Mouse (Mus musculus) heart, embryonic 12.5 days (tissue): ENCODE measurements around the gene Hist1h2an. TPM values are rescaled to one million over a fixed set of nuclear protein-coding genes. Genes with fewer than 3 reads are reported as not detected.
"Not testable (repeated sequence)": the region's sequence is repeated elsewhere in the genome, so short reads cannot be mapped to it uniquely, and the experiment has no call there.

Experiments used
- ATAC-seq: fragments of 200-750 bp; cut with Nextera tagmentation; 2 replicates; pipeline ENCODE4 v1.8.0; 2017; ENCODE audit warnings: moderate TSS enrichment, moderate library complexity; ENCODE audit not compliant: insufficient number of reproducible peaks, low FRiP score
- H3K27ac ChIP-seq: fragments of 300-500 bp; sonication (generic); 2 replicates; pipeline ENCODE4 v1.5.1; 2016; ENCODE audit warnings: mild to moderate bottlenecking, moderate library complexity; ENCODE audit not compliant: poor library complexity, severe bottlenecking
- H3K27me3 ChIP-seq: fragments of 300-500 bp; sonication (generic); replicated peaks from 2 replicates; pipeline ENCODE4 v1.6.1; 2016; ENCODE audit warnings: mild to moderate bottlenecking, moderate library complexity
- H3K36me3 ChIP-seq: fragments of 300-500 bp; sonication (generic); 2 replicates; pipeline ENCODE4 v1.6.1; 2016; ENCODE audit warnings: mild to moderate bottlenecking, moderate library complexity
- H3K4me1 ChIP-seq: fragments of 300-500 bp; sonication (generic); replicated peaks from 2 replicates; pipeline ENCODE4 v1.6.1; 2016; ENCODE audit warnings: mild to moderate bottlenecking
- H3K4me2 ChIP-seq: fragments of 300-500 bp; sonication (generic); 2 replicates; pipeline ENCODE4 v1.6.1; 2016; ENCODE audit warnings: mild to moderate bottlenecking, moderate library complexity
- H3K4me3 ChIP-seq: fragments of 300-500 bp; sonication (generic); 2 replicates; pipeline ENCODE4 v1.5.1; 2016; ENCODE audit warnings: mild to moderate bottlenecking
- H3K9ac ChIP-seq: fragments of 300-500 bp; sonication (generic); 2 replicates; pipeline ENCODE4 v1.6.1; 2016; ENCODE audit warnings: mild to moderate bottlenecking, moderate library complexity
- H3K9me3 ChIP-seq: fragments of 300-500 bp; sonication (generic); replicated peaks from 2 replicates; pipeline ENCODE4 v1.6.1; 2016; ENCODE audit warnings: mild to moderate bottlenecking, moderate library complexity
- WGBS: fragments of 180-500 bp; shearing (Covaris S2); methylation state at CpG from one replicate; pipeline ENCODE4 v1.1.7; 2016; 5-methylcytosine and 5-hydroxymethylcytosine counted together
- polyA plus RNA-seq: library from polyadenylated mRNA; unstranded; fragments of >200 nt; fragmentation: Nextera tagmentation; extraction: Ambion mirVana; gene quantifications from 2 replicates; pipeline ENCODE4 v1.2.1, GENCODE M21; 2016

Hist1h2an gene
- polyA plus RNA-seq = 1.3 and 6.2 TPM in 2 replicates

DNA sequence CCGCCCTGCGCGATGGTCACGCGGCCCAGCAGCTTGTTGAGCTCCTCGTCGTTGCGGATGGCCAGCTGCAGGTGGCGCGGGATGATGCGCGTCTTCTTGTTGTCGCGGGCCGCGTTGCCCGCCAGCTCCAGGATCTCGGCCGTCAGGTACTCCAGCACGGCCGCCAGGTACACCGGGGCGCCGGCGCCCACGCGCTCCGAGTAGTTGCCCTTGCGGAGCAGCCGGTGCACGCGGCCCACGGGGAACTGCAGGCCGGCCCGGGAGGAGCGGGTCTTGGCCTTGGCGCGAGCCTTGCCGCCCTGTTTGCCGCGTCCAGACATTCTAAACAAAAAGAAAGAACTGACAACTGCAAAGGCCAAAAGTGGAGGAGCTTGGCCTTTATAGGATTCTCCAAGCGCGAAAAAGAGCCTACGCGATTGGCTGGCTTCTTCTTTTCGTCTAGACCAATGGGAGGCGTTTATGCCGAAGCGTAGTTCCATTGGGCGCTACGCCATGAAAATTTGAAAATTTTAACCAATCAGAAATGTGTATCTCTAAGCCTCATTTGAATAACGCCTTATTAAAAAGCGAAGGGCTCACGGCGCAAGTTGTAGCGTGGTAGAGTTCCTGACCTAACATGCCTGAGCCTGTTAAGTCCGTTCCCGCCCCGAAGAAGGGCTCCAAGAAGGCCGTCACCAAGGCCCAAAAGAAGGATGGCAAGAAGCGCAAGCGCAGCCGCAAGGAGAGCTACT lies at the start of gene Hist1h2an, which contains the start of gene Hist1h2bp:
Hist1h2an (minus strand) TSS at position 320 of the 731 bp plus-strand sequence.
Hist1h2bp (plus strand) TSS at position 563 of the 731 bp plus-strand sequence.
- Histone ChIP-seq H3K4me3 (peak within 1 kb of the TSS; percentile 42), H3K9ac (peak within 1 kb of the TSS; percentile 67; the same call in 1 of the 2 replicates), H3K27ac (peak within 1 kb of the TSS; percentile 83), H3K4me1 (peaks cover 32% of the 10 kb centered on the region), H3K4me2 (peak within 1 kb of the TSS; percentile 65)
- under 1% methylated on average over 43 of the region's 63 CpGs for WGBS
- not testable (repeated sequence) for H3K36me3 ChIP-seq, H3K9me3 ChIP-seq, H3K27me3 ChIP-seq
- ATAC-seq = peak; percentile 94

DNA sequence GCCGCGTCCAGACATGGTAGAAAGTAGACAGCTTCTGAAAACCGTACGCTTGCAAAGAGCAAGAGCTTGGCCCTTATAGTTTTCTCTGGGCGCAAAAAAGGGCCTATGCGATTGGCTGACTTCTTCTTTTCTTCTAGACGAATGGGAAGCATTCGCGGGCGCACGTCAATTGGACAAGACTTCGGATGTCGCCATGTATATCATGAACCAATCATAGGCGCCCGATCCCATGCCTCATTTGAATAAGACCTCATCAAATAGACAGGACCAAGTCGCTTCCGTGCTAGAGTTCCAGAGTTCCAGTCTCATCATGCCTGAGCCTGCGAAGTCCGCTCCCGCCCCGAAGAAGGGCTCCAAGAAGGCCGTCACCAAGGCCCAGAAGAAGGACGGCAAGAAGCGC lies 46.4 kb upstream of the Hist1h2an start, which contains the start of the genes Hist1h2ap and Hist1h2br:
Hist1h2ap (minus strand) TSS at position 47 of the 400 bp plus-strand sequence.
Hist1h2br (plus strand) TSS at position 283 of the 400 bp plus-strand sequence.
- not testable (repeated sequence) for H3K4me2 ChIP-seq, H3K4me1 ChIP-seq, H3K9me3 ChIP-seq, H3K4me3 ChIP-seq, H3K27me3 ChIP-seq, H3K9ac ChIP-seq, H3K36me3 ChIP-seq, H3K27ac ChIP-seq
- peak; percentile 93 for ATAC-seq
- WGBS = no CpG with 5 or more reads among the region's 24 CpGs

DNA sequence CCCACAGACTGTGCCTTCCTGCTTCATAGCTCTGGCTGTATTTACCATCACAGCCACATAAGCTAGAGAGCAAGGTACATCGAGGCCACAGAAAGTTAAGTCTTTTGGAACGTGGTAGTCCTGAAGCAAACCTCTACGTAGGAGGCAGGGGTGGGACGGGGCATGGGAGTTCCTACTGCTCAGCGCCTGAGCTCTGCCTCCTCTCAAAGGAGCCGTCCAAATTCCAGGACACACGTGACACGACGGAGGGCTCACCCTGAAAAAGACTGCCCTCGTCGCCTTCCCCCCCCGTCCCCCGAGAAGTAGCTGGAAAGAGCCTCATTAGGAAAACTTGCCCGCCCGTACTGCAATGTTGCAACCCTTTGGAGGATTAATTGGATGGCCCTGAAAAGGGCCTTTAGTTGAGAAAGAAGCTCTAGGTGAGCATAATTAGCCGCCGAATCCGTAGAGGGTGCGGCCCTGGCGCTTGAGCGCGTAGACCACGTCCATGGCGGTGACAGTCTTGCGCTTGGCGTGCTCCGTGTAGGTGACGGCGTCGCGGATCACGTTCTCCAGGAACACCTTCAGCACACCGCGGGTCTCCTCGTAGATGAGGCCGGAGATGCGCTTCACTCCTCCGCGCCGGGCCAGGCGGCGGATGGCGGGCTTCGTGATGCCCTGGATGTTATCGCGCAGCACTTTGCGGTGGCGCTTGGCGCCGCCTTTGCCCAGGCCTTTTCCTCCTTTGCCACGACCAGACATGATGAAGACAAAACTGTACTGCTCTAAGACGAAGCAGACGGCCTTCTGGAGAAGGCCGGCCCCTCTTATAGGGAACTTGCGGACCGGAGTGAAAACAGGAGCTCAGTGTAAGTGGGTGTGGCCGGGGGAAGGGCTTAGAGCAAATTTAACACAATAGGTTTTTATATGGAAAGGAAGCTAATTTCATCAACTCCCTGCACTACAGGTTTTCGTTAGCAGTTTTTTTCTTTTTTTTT lies 44.7 kb upstream of the Hist1h2an start, which contains the start of gene Hist1h4n:
Hist1h4n (minus strand) TSS at position 779 of the 977 bp plus-strand sequence.
- peak; percentile 85 for ATAC-seq
- peak within 1 kb of the TSS; percentile 57 for H3K4me2 ChIP-seq
- H3K27me3 ChIP-seq, H3K9ac ChIP-seq, H3K9me3 ChIP-seq, H3K4me1 ChIP-seq, H3K36me3 ChIP-seq: not testable (repeated sequence)
- peak within 1 kb of the TSS; percentile 23 for H3K4me3 ChIP-seq
- H3K27ac ChIP-seq = peak within 1 kb of the TSS; percentile 27; the same call in 1 of the 2 replicates
- WGBS = 0% methylated on average over 25 of the region's 58 CpGs

DNA sequence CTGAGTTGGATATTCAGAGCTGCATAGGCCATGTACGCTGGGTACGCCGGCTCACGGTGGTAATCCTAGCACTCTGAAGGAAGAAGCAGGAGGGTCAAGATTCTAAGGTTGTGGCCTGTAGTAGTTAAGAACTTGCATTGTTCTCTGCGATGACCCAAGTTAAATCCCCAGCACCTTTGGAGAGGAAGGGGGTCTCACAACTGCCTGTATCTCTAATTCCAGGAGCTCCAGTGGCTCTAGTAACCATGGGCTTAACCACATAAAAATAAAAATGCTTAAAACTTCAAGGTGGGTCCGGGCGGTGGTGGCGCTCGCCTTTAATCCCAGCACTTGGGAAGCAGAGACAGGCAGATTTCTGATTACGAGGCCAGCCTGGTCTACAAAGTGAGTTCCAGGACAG lies 43.3 kb upstream of the Hist1h2an start:
- no peak overlapping the region for H3K4me3 ChIP-seq
- no peaks in the 10 kb centered on the region for H3K4me1 ChIP-seq
- peak overlapping the region; percentile 25; the same call in 1 of the 2 replicates for H3K4me2 ChIP-seq
- 88% methylated on average over 10 of the region's 10 CpGs for WGBS
- H3K27ac ChIP-seq = no peak overlapping the region
- no peaks in the 10 kb centered on the region for H3K36me3 ChIP-seq
- H3K9me3 ChIP-seq = no peaks in the 10 kb centered on the region
- no peak for ATAC-seq
- H3K27me3 ChIP-seq = no peaks in the 10 kb centered on the region
- no peak overlapping the region for H3K9ac ChIP-seq

DNA sequence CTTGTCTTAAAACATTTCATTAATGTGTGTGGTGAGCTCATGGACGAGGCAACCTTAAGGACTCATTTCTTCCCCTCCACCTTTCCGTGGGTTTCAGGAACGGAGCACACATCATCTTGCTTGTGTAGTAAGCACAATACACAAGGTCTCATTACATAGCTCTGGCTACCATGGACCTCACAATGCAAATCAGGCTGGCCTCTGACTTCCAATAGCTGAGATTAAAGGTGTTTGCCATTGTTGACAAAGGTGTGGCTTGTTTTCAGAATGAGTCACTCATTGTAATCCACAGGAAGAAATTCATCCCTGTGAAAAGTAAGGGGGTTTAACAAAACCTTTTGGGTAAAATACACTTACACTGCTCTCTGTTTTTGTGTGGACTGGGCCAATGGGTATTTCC lies 41.5 kb upstream of the Hist1h2an start:
- WGBS = 79% methylated on average over 3 of the region's 3 CpGs
- ATAC-seq = no peak
- H3K4me3 ChIP-seq = no peak overlapping the region
- no peak overlapping the region for H3K4me2 ChIP-seq
- no peak overlapping the region for H3K27ac ChIP-seq
- no peaks in the 10 kb centered on the region for H3K27me3 ChIP-seq
- no peak overlapping the region for H3K9ac ChIP-seq
- no peaks in the 10 kb centered on the region for H3K36me3 ChIP-seq
- H3K9me3 ChIP-seq = no peaks in the 10 kb centered on the region
- no peaks in the 10 kb centered on the region for H3K4me1 ChIP-seq

DNA sequence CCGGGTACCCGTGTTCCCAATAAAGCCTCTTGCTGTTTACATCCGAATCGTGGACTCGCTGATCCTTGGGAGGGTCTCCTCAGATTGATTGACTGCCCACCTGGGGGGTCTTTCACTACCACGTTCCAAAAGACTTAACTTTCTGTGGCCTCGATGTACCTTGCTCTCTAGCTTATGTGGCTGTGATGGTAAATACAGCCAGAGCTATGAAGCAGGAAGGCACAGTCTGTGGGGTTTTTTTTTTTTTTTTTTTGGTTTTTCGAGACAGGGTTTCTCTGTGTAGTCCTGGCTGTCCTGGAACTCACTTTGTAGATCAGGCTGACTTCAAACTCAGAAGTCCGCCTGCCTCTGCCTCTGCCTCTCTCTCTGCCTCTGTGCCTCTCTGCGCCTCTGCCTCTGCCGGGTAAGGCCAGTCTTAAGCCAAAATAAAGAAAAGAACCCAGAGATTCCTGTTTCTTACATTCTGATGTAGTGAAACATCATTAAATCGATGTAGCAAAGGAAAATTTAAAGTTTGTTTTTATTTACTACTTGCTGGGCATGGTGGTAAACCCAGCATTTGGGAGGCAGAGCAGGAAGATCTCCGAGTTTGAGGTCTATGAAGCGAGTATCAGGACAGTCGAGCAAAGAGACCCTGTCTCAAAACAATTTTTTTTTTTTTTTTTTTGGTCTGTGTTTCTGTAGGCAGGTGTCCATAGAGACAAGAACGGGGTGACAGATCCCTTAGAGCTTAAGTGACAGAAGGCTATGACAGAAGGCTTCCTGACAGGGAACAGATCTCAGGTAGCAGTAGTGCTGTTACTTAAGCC lies 33.3 kb upstream of the Hist1h2an start:
- not testable (repeated sequence) for H3K27ac ChIP-seq, H3K9ac ChIP-seq, H3K4me2 ChIP-seq, H3K4me3 ChIP-seq, H3K27me3 ChIP-seq, H3K36me3 ChIP-seq, H3K9me3 ChIP-seq, ATAC-seq, H3K4me1 ChIP-seq
- 71% methylated on average over 7 of the region's 16 CpGs for WGBS

DNA sequence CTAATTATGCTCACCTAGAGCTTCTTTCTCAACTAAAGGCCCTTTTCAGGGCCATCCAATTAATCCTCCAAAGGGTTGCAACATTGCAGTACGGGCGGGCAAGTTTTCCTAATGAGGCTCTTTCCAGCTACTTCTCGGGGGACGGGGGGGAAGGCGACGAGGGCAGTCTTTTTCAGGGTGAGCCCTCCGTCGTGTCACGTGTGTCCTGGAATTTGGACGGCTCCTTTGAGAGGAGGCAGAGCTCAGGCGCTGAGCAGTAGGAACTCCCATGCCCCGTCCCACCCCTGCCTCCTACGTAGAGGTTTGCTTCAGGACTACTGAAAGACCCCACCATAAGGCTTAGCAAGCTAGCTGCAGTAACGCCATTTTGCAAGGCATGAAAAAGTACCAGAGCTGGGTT lies 25.1 kb upstream of the Hist1h2an start:
- 0% methylated on average over 14 of the region's 14 CpGs for WGBS
- H3K9me3 ChIP-seq, H3K27ac ChIP-seq, H3K36me3 ChIP-seq, H3K4me1 ChIP-seq, H3K27me3 ChIP-seq: not testable (repeated sequence)
- Histone ChIP-seq H3K4me3 (peak overlapping the region; percentile 25; the same call in 1 of the 2 replicates), H3K4me2 (peak overlapping the region; percentile 53), H3K9ac (peak overlapping the region; percentile 45; the same call in 1 of the 2 replicates)
- ATAC-seq = peak; percentile 37; the same call in 1 of the 2 replicates

DNA sequence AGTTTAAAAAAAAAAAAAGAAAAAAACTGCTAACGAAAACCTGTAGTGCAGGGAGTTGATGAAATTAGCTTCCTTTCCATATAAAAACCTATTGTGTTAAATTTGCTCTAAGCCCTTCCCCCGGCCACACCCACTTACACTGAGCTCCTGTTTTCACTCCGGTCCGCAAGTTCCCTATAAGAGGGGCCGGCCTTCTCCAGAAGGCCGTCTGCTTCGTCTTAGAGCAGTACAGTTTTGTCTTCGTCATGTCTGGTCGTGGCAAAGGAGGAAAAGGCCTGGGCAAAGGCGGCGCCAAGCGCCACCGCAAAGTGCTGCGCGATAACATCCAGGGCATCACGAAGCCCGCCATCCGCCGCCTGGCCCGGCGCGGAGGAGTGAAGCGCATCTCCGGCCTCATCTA lies 24.5 kb upstream of the Hist1h2an start, which contains the start of gene Hist1h4m:
Hist1h4m (plus strand) TSS at position 208 of the 400 bp plus-strand sequence.
- peak; percentile 68 for ATAC-seq
- H3K27ac ChIP-seq, H3K4me1 ChIP-seq, H3K27me3 ChIP-seq, H3K36me3 ChIP-seq, H3K9me3 ChIP-seq: not testable (repeated sequence)
- WGBS = no CpG with 5 or more reads among the region's 24 CpGs
- peak within 1 kb of the TSS; percentile 53 for H3K4me2 ChIP-seq
- peak within 1 kb of the TSS; percentile 45; the same call in 1 of the 2 replicates for H3K9ac ChIP-seq
- H3K4me3 ChIP-seq = peak within 1 kb of the TSS; percentile 25; the same call in 1 of the 2 replicates

DNA sequence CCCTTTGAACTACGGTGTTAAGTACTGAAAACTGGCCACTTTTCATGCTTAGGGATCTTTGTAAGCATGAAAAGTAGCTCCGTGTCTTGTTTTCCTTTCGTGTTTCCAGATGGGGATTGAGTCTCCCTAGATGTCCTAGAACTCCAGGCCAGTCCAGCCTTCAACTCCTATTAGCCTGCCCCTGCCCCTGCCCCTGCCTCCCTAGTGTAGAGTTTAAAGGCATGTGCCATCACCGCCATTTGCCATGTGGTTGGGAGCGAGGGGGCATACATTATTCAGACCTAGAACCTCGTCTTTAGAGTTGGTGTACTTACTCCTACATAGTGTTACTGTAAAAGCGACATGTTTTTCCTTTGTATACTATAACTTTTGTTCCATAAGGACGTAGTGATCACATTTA lies 24.1 kb upstream of the Hist1h2an start:
- not testable (repeated sequence) for H3K36me3 ChIP-seq, H3K27ac ChIP-seq, H3K4me2 ChIP-seq, H3K9ac ChIP-seq, H3K9me3 ChIP-seq, H3K4me3 ChIP-seq, H3K4me1 ChIP-seq, H3K27me3 ChIP-seq
- peak; percentile 35; the same call in 1 of the 2 replicates for ATAC-seq
- no CpG with 5 or more reads among the region's 8 CpGs for WGBS

DNA sequence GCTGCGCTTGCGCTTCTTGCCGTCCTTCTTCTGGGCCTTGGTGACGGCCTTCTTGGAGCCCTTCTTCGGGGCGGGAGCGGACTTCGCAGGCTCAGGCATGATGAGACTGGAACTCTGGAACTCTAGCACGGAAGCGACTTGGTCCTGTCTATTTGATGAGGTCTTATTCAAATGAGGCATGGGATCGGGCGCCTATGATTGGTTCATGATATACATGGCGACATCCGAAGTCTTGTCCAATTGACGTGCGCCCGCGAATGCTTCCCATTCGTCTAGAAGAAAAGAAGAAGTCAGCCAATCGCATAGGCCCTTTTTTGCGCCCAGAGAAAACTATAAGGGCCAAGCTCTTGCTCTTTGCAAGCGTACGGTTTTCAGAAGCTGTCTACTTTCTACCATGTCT lies 23.1 kb upstream of the Hist1h2an start, which contains the start of the genes Hist1h2bq and Hist1h2ao:
Hist1h2bq (minus strand) TSS at position 125 of the 400 bp plus-strand sequence.
Hist1h2ao (plus strand) TSS at position 393 of the 400 bp plus-strand sequence.
- ATAC-seq = peak; percentile 96
- not testable (repeated sequence) for H3K4me2 ChIP-seq, H3K9me3 ChIP-seq, H3K36me3 ChIP-seq, H3K27me3 ChIP-seq, H3K4me1 ChIP-seq, H3K9ac ChIP-seq, H3K27ac ChIP-seq, H3K4me3 ChIP-seq
- WGBS = no CpG with 5 or more reads among the region's 23 CpGs
